Mouse (Mus musculus) olfactory bulb, adult 2 months (tissue): ENCODE data around the gene Myo6.

Experiments used
- CTCF ChIP-seq: fragments of 200-500 bp; IDR thresholded peaks from 2 replicates; pipeline ENCODE4 v1.5.1; 2012; ENCODE audit warnings: low read depth, mild to moderate bottlenecking, low read length, moderate library complexity; ENCODE audit not compliant: insufficient read depth
- POLR2A ChIP-seq: fragments of 200-500 bp; IDR thresholded peaks from 2 replicates; pipeline ENCODE4 v1.6.1; 2012; ENCODE audit warnings: mild to moderate bottlenecking, low read depth, low read length, moderate library complexity; ENCODE audit not compliant: insufficient read depth

DNA sequence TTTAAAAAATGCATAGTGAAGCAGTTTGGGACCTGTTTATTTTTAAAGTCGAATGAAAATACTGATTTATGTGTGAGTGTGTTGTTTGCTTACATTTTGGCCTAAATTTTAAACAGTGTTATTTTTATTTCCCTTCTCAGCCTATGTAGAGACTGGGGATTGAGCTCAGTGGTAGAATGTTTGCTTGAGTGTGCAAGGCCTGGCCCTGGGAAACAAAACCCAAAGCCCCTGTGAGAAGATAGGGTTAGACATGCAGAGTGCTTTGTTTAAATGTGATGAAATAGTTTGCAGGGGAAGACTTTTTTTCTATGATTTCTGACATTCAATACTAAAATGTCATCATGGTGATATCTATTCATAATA, 110.9 kb downstream of the Myo6 start:
- TF ChIP-seq CTCF = no peak
- no peak for TF ChIP-seq POLR2A
